Mouse (Mus musculus) liver, embryonic 11.5 days (tissue): ENCODE measurements at regions not wholly inside any gene's neighbourhood (a gene's known extent, or its start where the extent isn't known, plus 50 kb on each side); places are given as distances from the start of the nearest gene placed in this dataset.

ENCODE experiments used
- ATAC-seq: fragments of 200-750 bp; cut with Nextera tagmentation; replicated peaks from 2 replicates; pipeline ENCODE4 v1.8.0; 2017; ENCODE audit warnings: moderate number of reproducible peaks, mild to moderate bottlenecking, moderate TSS enrichment, moderate library complexity; ENCODE audit not compliant: low FRiP score
- DNase-seq: peaks from one replicate; pipeline ENCODE4 v3.0.0-alpha.2; 2017; ENCODE audit warnings: low spot score
- H3K27ac ChIP-seq: fragments of 300-500 bp; sonication (generic); 2 replicates; pipeline ENCODE4 v1.5.1; 2014; ENCODE audit warnings: mild to moderate bottlenecking, low read depth, low read length, control low read depth
- H3K27me3 ChIP-seq: fragments of 300-500 bp; sonication (generic); replicated peaks from 2 replicates; pipeline ENCODE4 v1.6.1; 2014; ENCODE audit warnings: low read length, mixed read lengths; ENCODE audit not compliant: control insufficient read depth, insufficient read depth
- H3K36me3 ChIP-seq: fragments of 300-500 bp; sonication (generic); 2 replicates; pipeline ENCODE4 v1.6.1; 2014; ENCODE audit warnings: mild to moderate bottlenecking, low read length, moderate library complexity, mixed read lengths; ENCODE audit not compliant: control insufficient read depth, insufficient read depth
- H3K4me1 ChIP-seq: fragments of 300-500 bp; sonication (generic); replicated peaks from 2 replicates; pipeline ENCODE4 v1.6.1; 2014; ENCODE audit warnings: low read length, mixed read lengths; ENCODE audit not compliant: control insufficient read depth, insufficient read depth
- H3K4me2 ChIP-seq: fragments of 300-500 bp; sonication (generic); 2 replicates; pipeline ENCODE4 v1.6.1; 2014; ENCODE audit warnings: mild to moderate bottlenecking, control low read depth, moderate library complexity
- H3K4me3 ChIP-seq: fragments of 300-500 bp; sonication (generic); 2 replicates; pipeline ENCODE4 v1.5.1; 2014; ENCODE audit warnings: low read depth, low read length, control low read depth
- H3K9ac ChIP-seq: fragments of 300-500 bp; sonication (generic); 2 replicates; pipeline ENCODE4 v1.6.1; 2014; ENCODE audit warnings: low read depth, low read length, control low read depth
- H3K9me3 ChIP-seq: fragments of 300-500 bp; sonication (generic); 2 replicates; pipeline ENCODE4 v1.6.1; 2016; ENCODE audit warnings: low read length, inconsistent platforms, mixed read lengths; ENCODE audit not compliant: control insufficient read depth
- WGBS: fragments of 180-500 bp; shearing (Covaris S2); extraction: QIAGEN DNeasy Blood & Tissue Kit; methylation state at CpG from one replicate; pipeline ENCODE4 v1.1.7; 2014; 5-methylcytosine and 5-hydroxymethylcytosine counted together

GRCm38 (mm10) chr2:135577228-135577627 is 81.6 kb upstream of the Plcb4 start:
- no peaks in the 10 kb centered on the region for H3K36me3 ChIP-seq
- no peaks in the 10 kb centered on the region for H3K4me1 ChIP-seq
- H3K9me3 ChIP-seq: no peaks in the 10 kb centered on the region
- H3K27me3 ChIP-seq: no peaks in the 10 kb centered on the region
- no peak overlapping the region for H3K9ac ChIP-seq
- no peak for ATAC-seq
- DNase-seq: no peak
- WGBS: 85% methylated on average over 5 of the region's 5 CpGs
- no peak overlapping the region for H3K4me2 ChIP-seq
- no peak overlapping the region for H3K4me3 ChIP-seq
- H3K27ac ChIP-seq: no peak overlapping the region

- DNase-seq (no peak), ATAC-seq (no peak)
- Histone ChIP-seq H3K9me3 (no peaks in the 10 kb centered on the region), H3K4me2 (no peak overlapping the region), H3K27ac (no peak overlapping the region), H3K9ac (no peak overlapping the region), H3K4me3 (no peak overlapping the region), H3K4me1 (no peaks in the 10 kb centered on the region), H3K36me3 (no peaks in the 10 kb centered on the region), H3K27me3 (no peaks in the 10 kb centered on the region)
- 68% methylated on average over 5 of the region's 5 CpGs for WGBS
Measured at GRCm38 (mm10) chr2:135578135-135578534, 80.7 kb upstream of the Plcb4 start.

- WGBS: 86% methylated on average over 6 of the region's 6 CpGs
- Histone ChIP-seq H3K9me3 (no peaks in the 10 kb centered on the region), H3K4me2 (no peak overlapping the region), H3K27me3 (no peaks in the 10 kb centered on the region), H3K27ac (no peak overlapping the region), H3K4me3 (no peak overlapping the region), H3K36me3 (no peaks in the 10 kb centered on the region), H3K4me1 (no peaks in the 10 kb centered on the region), H3K9ac (no peak overlapping the region)
- DNase-seq: no peak
- ATAC-seq: no peak
Measured at GRCm38 (mm10) chr2:135579514-135579913, 79.3 kb upstream of the Plcb4 start.

- H3K4me1 ChIP-seq: no peaks in the 10 kb centered on the region
- no peak for ATAC-seq
- H3K36me3 ChIP-seq: no peaks in the 10 kb centered on the region
- H3K4me2 ChIP-seq: no peak overlapping the region
- DNase-seq: no peak
- no peaks in the 10 kb centered on the region for H3K27me3 ChIP-seq
- no peak overlapping the region for H3K9ac ChIP-seq
- H3K27ac ChIP-seq: no peak overlapping the region
- 82% methylated on average over 4 of the region's 4 CpGs for WGBS
- no peak overlapping the region for H3K4me3 ChIP-seq
- H3K9me3 ChIP-seq: no peaks in the 10 kb centered on the region
Measured at GRCm38 (mm10) chr2:135580051-135580450, 78.8 kb upstream of the Plcb4 start.

GRCm38 (mm10) chr2:135582341-135582740 is 76.5 kb upstream of the Plcb4 start:
- Histone ChIP-seq H3K9me3 (no peaks in the 10 kb centered on the region), H3K4me2 (no peak overlapping the region), H3K9ac (no peak overlapping the region), H3K4me3 (no peak overlapping the region), H3K27me3 (no peaks in the 10 kb centered on the region), H3K27ac (no peak overlapping the region), H3K36me3 (no peaks in the 10 kb centered on the region), H3K4me1 (no peaks in the 10 kb centered on the region)
- ATAC-seq (no peak), DNase-seq (no peak)
- 69% methylated on average over 8 of the region's 8 CpGs for WGBS

- no peaks in the 10 kb centered on the region for H3K9me3 ChIP-seq
- no peaks in the 10 kb centered on the region for H3K36me3 ChIP-seq
- no peak overlapping the region for H3K27ac ChIP-seq
- H3K27me3 ChIP-seq: no peaks in the 10 kb centered on the region
- no peaks in the 10 kb centered on the region for H3K4me1 ChIP-seq
- no peak overlapping the region for H3K4me3 ChIP-seq
- no peak for DNase-seq
- no peak overlapping the region for H3K9ac ChIP-seq
- no peak overlapping the region for H3K4me2 ChIP-seq
- no peak for ATAC-seq
Measured at GRCm38 (mm10) chr2:135606306-135606705, 52.5 kb upstream of the Plcb4 start.
